Mouse (Mus musculus) CH12.LX (cell line): ENCODE measurements at regions not wholly inside any gene's neighbourhood (a gene's known extent, or its start where the extent isn't known, plus 50 kb on each side); places are given as distances from the start of the nearest gene placed in this dataset.
A peak's percentile ranks its signal among the peaks of the same experiment; 100 is the strongest.

ENCODE experiments used
- CHD1 ChIP-seq: IDR thresholded peaks from 2 replicates; pipeline ENCODE4 v1.6.1; 2012; ENCODE audit warnings: low read depth, low read length, improper control_type of control experiment, inconsistent platforms
- CTCF ChIP-seq, 2 experiments: IDR thresholded peaks in 1 of 2; conservative IDR thresholded peaks in 1 of 2; 2 replicates each; pipeline ENCODE4 v1.5.1; 2011 to 2012; ENCODE audit warnings: low read depth in 2 of 2, low read length in 2 of 2, improper control_type of control experiment in 1 of 2, inconsistent platforms in 1 of 2, mild to moderate bottlenecking in 1 of 2, moderate library complexity in 1 of 2
- E2F4 ChIP-seq: IDR thresholded peaks from 2 replicates; pipeline ENCODE4 v1.6.1; 2011; ENCODE audit warnings: low read depth, low read length, improper control_type of control experiment; ENCODE audit not compliant: insufficient replicate concordance
- ELF1 ChIP-seq: IDR thresholded peaks from 2 replicates; pipeline ENCODE4 v1.6.1; 2014; ENCODE audit warnings: low read depth, mild to moderate bottlenecking, inconsistent platforms, low read length, improper control_type of control experiment
- EP300 ChIP-seq: IDR thresholded peaks from 2 replicates; pipeline ENCODE4 v1.6.1; 2011; ENCODE audit warnings: low read length, improper control_type of control experiment
- MAFK ChIP-seq: IDR thresholded peaks from 2 replicates; pipeline ENCODE4 v1.6.1; 2011; ENCODE audit warnings: low read length, improper control_type of control experiment; ENCODE audit not compliant: insufficient replicate concordance
- MAZ ChIP-seq: IDR thresholded peaks from 2 replicates; pipeline ENCODE4 v1.6.1; 2012; ENCODE audit warnings: low read depth, mild to moderate bottlenecking, inconsistent platforms, low read length, improper control_type of control experiment, moderate library complexity
- MEF2A ChIP-seq: IDR thresholded peaks from 2 replicates; pipeline ENCODE4 v1.6.1; 2014; ENCODE audit warnings: low read depth, mild to moderate bottlenecking, inconsistent platforms, low read length, improper control_type of control experiment, borderline replicate concordance
- POLR2A ChIP-seq: IDR thresholded peaks from 2 replicates; pipeline ENCODE4 v1.6.1; 2011; ENCODE audit warnings: low read depth, mild to moderate bottlenecking, improper control_type of control experiment, low read length
- RAD21 ChIP-seq: IDR thresholded peaks from 2 replicates; pipeline ENCODE4 v1.6.1; 2011; ENCODE audit warnings: low read depth, mild to moderate bottlenecking, low read length, improper control_type of control experiment, moderate library complexity
- TCF12 ChIP-seq: IDR thresholded peaks from 2 replicates; pipeline ENCODE4 v1.6.1; 2014; ENCODE audit warnings: low read depth, mild to moderate bottlenecking, inconsistent platforms, low read length, improper control_type of control experiment

DNA sequence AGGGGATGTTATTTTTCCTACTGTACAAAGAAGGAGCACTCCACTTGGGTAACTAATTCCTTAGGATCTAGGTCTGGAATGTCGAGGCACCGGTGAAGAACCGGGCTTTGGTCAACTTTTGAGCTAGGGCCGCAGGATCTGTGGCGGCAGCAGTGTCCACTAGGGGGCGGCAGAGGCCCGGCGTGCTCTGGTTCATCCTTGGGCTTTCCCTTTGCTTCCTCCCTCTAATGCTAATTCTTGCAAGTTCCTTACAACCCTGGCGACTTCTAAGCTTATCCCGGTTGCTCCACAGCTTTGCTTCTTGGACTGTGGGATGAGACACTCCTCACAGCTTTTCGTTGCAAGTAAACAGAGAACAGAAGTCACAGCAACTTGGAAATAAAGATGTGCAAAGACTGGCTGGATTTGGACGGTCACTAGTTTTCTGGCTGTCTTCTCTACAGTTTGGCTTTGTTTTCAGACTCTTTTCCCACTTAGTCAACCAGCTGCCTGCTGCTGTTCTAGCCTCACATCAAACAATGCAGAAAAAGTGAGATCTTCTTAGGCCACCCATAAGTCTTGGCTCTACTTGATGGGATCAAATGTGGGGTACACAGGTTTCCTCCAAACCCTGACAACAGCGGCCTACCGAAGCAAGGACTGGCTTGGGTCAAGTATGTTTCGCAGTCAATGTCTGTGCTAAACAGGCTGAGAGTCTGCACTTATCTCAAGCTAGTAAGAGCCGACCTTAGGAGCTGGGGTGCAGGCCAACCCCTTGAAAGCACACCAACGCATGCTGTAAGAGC lies 51.2 kb upstream of the Tmem72 start:
- no peak for TF ChIP-seq POLR2A
- TF ChIP-seq CHD1, result no peak
- no peak for TF ChIP-seq E2F4
- TF ChIP-seq RAD21, result peak; percentile 76
- peak; percentile 82 to 88 for TF ChIP-seq CTCF (conservative IDR thresholded peaks at IDR 0.05 in 1 of 2, IDR thresholded peaks at IDR 0.05 in 1 of 2; ENCODE audit: low read depth in 2 of 2, low read length in 2 of 2)
- no peak for TF ChIP-seq MAZ
- no peak for TF ChIP-seq EP300
- TF ChIP-seq ELF1, result no peak; the same call in 1 of the 2 replicates
- TF ChIP-seq MAFK, result no peak
- TF ChIP-seq MEF2A, result no peak
- TF ChIP-seq TCF12, result no peak
